Mouse (Mus musculus) megakaryocyte, embryonic 14.5 days (primary cell): ENCODE measurements around the gene Stard7.

ENCODE experiments used
- FLI1 ChIP-seq: IDR thresholded peaks from 2 replicates; pipeline ENCODE4 v1.6.1; 2012; ENCODE audit warnings: low read length, inconsistent platforms, mixed read lengths
- GATA1 ChIP-seq: IDR thresholded peaks from 3 replicates; pipeline ENCODE4 v1.6.1; 2012; ENCODE audit warnings: mixed read lengths, low read length, inconsistent platforms, borderline replicate concordance

DNA sequence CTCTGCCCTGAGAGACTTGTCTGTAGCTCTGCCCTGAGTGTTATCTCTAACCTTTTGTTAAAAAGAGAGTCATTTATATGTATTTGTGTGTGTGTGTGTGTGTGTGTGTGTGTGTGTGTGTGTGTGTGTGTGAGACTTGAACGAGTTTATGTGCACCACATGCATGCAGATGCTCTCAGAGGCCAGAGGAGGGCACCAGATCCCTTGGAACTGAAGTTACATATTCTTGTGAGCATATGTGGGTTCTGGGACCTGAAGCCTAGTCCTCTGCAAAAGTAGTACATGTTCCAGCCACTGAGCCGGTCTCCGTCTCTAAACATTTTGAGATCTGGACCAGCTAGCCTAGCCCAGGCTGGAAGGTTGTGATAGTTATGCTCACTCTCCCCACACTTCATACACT is 44.8 kb upstream of the Stard7 start:
- TF ChIP-seq FLI1: no peak
- no peak for TF ChIP-seq GATA1
